Mouse (Mus musculus) C2C12 (cell line): ENCODE results near the gene Klhdc8a. TPM values are rescaled to one million over a fixed set of nuclear protein-coding genes. Genes with fewer than 3 reads are reported as not detected.
"Not testable (repeated sequence)": the region's sequence is repeated elsewhere in the genome, so short reads cannot be mapped to it uniquely, and the experiment has no call there.

Experiments
- H3K27me3 ChIP-seq: one replicate; pipeline ENCODE4 v1.6.1; 2011; ENCODE audit not compliant: control insufficient read depth, insufficient read depth, insufficient read length
- H3K36me3 ChIP-seq: one replicate; pipeline ENCODE4 v1.6.1; 2011; ENCODE audit not compliant: control insufficient read depth, insufficient read depth
- H3K4me3 ChIP-seq: one replicate; pipeline ENCODE4 v1.5.1; 2011; ENCODE audit warnings: mild to moderate bottlenecking, control low read depth; ENCODE audit not compliant: poor library complexity, insufficient read depth, severe bottlenecking
- H3K79me2 ChIP-seq: one replicate; pipeline ENCODE4 v1.6.1; 2011; ENCODE audit not compliant: control insufficient read depth, insufficient read depth
- H3K79me3 ChIP-seq: one replicate; pipeline ENCODE4 v1.6.1; 2011; ENCODE audit warnings: low read depth, control low read depth
- H3ac ChIP-seq: one replicate; pipeline ENCODE3; 2011; ENCODE audit warnings: low read depth; ENCODE audit not compliant: control insufficient read depth, insufficient read length
- CEBPB ChIP-seq: IDR thresholded peaks from one replicate; pipeline ENCODE4 v1.6.1; 2011; ENCODE audit warnings: low read depth, mild to moderate bottlenecking, control low read depth, moderate library complexity
- CTCF ChIP-seq: IDR thresholded peaks from one replicate; pipeline ENCODE4 v1.5.1; 2011; ENCODE audit not compliant: control insufficient read depth, insufficient read depth, insufficient read length
- FOSL1 ChIP-seq: IDR thresholded peaks from one replicate; pipeline ENCODE4 v1.8.0; 2011; ENCODE audit warnings: mild to moderate bottlenecking, low read length; ENCODE audit not compliant: poor library complexity, insufficient read depth, severe bottlenecking
- MAX ChIP-seq: IDR thresholded peaks from one replicate; pipeline ENCODE4 v1.6.1; 2011; ENCODE audit warnings: mild to moderate bottlenecking, control low read depth
- MYOD1 ChIP-seq: IDR thresholded peaks from one replicate; pipeline ENCODE4 v1.6.1; 2011; ENCODE audit warnings: low read depth; ENCODE audit not compliant: control insufficient read depth, insufficient read length
- MYOG ChIP-seq: IDR thresholded peaks from one replicate; pipeline ENCODE4 v1.6.1; 2011; ENCODE audit not compliant: control insufficient read depth, insufficient read length; ENCODE audit errors: extremely low read depth
- USF1 ChIP-seq: IDR thresholded peaks from one replicate; pipeline ENCODE4 v1.6.1; 2011; ENCODE audit warnings: low read depth, mild to moderate bottlenecking, control low read depth, moderate library complexity
- polyA plus RNA-seq: library from polyadenylated mRNA; unstranded; fragments of >200 nt; fragmentation: generic; extraction: Trizol; gene quantifications from one replicate; pipeline ENCODE4 v1.2.1, GENCODE M21; 2012; ENCODE audit warnings: missing spikeins

The Klhdc8a gene
- polyA plus RNA-seq, 1 experiment, result 19.0 TPM

DNA sequence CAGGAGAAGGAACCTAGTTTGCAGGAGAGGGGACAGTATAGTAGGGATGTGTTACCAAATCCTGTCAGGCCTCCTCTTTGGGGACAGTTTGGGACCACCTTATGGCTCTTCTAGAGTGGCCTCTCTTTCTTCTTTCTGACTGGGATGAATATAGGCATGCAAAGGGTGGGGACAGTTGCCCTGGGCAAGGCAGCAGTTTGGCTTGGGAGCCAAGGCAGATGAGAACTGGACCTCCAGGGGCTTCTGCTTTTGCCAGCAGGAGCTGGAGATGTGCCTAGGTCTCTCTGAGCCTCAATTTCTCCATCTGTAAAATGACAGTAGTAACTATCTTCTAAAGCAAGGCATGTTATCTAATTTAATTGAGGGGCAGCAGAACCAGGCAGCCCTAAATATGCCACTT is 48.5 kb downstream of the Klhdc8a start:
- no peaks in the 10 kb centered on the region for H3K27me3 ChIP-seq
- no peak for TF ChIP-seq MYOD1
- no peak for TF ChIP-seq USF1
- no peak for TF ChIP-seq CEBPB
- no peak for TF ChIP-seq FOSL1
- no peak for TF ChIP-seq MYOG
- no peak for TF ChIP-seq CTCF
- TF ChIP-seq MAX, result no peak
- no peak overlapping the region for H3K4me3 ChIP-seq
- peaks cover 10% of the 10 kb centered on the region for H3K36me3 ChIP-seq
- peak overlapping the region; percentile 55 for H3ac ChIP-seq
- H3K79me3 ChIP-seq, result peaks cover 6% of the 10 kb centered on the region
- H3K79me2 ChIP-seq, result peaks cover 46% of the 10 kb centered on the region

GRCm38 (mm10) chr1:132348401-132348800 is 50.0 kb downstream of the Klhdc8a start:
- H3K27me3 ChIP-seq, result no peaks in the 10 kb centered on the region
- H3K4me3 ChIP-seq, result no peak overlapping the region
- no peak overlapping the region for H3ac ChIP-seq
- H3K79me2 ChIP-seq, result peaks cover 32% of the 10 kb centered on the region
- H3K36me3 ChIP-seq, result peaks cover 10% of the 10 kb centered on the region
- TF ChIP-seq CTCF (no peak), FOSL1 (no peak), USF1 (no peak), MYOG (no peak), MYOD1 (no peak), MAX (no peak), CEBPB (no peak)
- peaks cover 4% of the 10 kb centered on the region for H3K79me3 ChIP-seq

GRCm38 (mm10) chr1:132349049-132349448 is 50.6 kb downstream of the Klhdc8a start:
- H3ac ChIP-seq, H3K79me3 ChIP-seq, H3K27me3 ChIP-seq, H3K4me3 ChIP-seq: not testable (repeated sequence)
- peaks cover 10% of the 10 kb centered on the region for H3K36me3 ChIP-seq
- peaks cover 26% of the 10 kb centered on the region for H3K79me2 ChIP-seq

GRCm38 (mm10) chr1:132349601-132350000 is 51.2 kb downstream of the Klhdc8a start:
- Histone ChIP-seq H3K36me3 (peaks cover 10% of the 10 kb centered on the region), H3K79me2 (peaks cover 21% of the 10 kb centered on the region)
- not testable (repeated sequence) for H3K27me3 ChIP-seq, H3K4me3 ChIP-seq, H3ac ChIP-seq, H3K79me3 ChIP-seq

DNA sequence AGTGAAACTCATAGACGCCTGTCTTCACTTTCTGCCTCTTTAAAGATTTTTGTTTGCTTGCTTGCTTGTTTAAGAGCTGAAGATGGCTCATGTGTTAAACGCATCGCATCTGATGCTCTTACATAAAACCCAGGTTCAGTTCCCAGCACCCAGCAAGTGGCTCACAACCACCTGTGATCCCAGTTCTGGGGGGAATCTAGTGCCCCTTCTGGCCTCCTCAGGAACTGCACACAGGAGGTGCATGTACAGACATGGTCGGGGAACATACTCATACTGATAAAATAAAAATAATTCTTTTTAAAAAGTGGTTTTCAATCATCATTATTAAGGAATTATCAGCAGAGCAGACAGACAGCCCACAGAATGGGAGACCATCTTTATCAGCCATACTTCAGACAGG is 52.6 kb downstream of the Klhdc8a start:
- H3K4me3 ChIP-seq, result no peak overlapping the region
- no peaks in the 10 kb centered on the region for H3K27me3 ChIP-seq
- TF ChIP-seq CTCF (no peak), MAX (no peak), USF1 (no peak)
- no peaks in the 10 kb centered on the region for H3K36me3 ChIP-seq
- no peak overlapping the region for H3ac ChIP-seq
- peaks cover 11% of the 10 kb centered on the region for H3K79me2 ChIP-seq
- H3K79me3 ChIP-seq, result no peaks in the 10 kb centered on the region

DNA sequence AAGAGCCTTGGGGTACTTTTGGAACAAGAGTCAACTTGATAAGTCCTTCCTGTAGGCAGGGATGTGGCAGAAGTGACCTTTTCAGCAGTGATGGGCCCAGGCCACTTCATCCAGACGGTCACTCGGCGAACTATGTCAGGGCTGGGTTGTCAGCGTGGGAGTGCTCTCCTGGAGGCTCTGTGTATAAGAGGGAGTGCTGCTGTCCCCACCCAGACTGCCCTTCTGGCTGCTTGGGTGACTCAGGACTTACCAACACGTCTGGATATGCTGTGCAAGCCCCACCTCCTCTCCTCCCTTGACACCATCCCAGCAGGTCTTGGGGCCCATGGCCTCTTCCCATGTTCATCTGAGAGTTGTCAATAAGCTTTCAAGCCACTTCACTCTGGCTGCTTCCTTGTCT is 55.0 kb downstream of the Klhdc8a start:
- no peak overlapping the region for H3K4me3 ChIP-seq
- peaks cover 4% of the 10 kb centered on the region for H3K36me3 ChIP-seq
- no peaks in the 10 kb centered on the region for H3K79me3 ChIP-seq
- no peak overlapping the region for H3ac ChIP-seq
- TF ChIP-seq CTCF, result no peak
- TF ChIP-seq MAX, result peak; percentile 34
- peaks cover 2% of the 10 kb centered on the region for H3K79me2 ChIP-seq
- H3K27me3 ChIP-seq, result no peaks in the 10 kb centered on the region

- Histone ChIP-seq H3K79me2 (no peaks in the 10 kb centered on the region), H3K36me3 (peaks cover 10% of the 10 kb centered on the region), H3ac (no peak overlapping the region), H3K27me3 (no peaks in the 10 kb centered on the region), H3K4me3 (no peak overlapping the region), H3K79me3 (no peaks in the 10 kb centered on the region)
- TF ChIP-seq MYOD1, result no peak
- no peak for TF ChIP-seq MYOG
- TF ChIP-seq USF1, result no peak
- TF ChIP-seq MAX, result no peak
- no peak for TF ChIP-seq FOSL1
- TF ChIP-seq CTCF, result no peak
- no peak for TF ChIP-seq CEBPB
Measured at GRCm38 (mm10) chr1:132354234-132354633, 55.8 kb downstream of the Klhdc8a start.
